Mouse (Mus musculus) frontal cortex, postnatal 36 days (tissue): ENCODE results near the gene Gm20388.

Experiments used
- DNase-seq, 2 experiments: peaks; one replicate each; pipeline ENCODE4 v3.0.0; 2022; ENCODE audit warnings: low spot score in 2 of 2

Gm20388 gene

DNA sequence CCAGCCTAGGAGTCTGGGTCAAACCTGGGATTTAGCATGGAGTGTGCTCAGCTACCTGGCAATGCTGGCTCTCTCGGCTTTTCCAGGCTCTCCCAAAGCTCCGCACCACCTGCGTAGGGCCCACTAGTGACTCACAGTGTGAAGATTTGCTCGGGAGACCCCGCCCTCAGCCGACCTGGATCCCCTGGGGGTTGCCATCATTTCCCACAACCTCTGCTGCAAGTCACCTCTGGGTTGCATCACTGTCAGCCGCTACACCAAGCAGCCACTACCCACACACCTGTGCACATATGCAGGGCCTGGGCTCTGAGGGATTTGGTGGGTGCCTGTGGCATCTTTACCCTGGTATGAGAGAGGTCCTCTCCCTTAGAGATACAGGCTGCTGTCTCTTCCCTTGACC, 557.0 kb downstream of the Gm20388 start:
- DNase-seq = no peak

DNA sequence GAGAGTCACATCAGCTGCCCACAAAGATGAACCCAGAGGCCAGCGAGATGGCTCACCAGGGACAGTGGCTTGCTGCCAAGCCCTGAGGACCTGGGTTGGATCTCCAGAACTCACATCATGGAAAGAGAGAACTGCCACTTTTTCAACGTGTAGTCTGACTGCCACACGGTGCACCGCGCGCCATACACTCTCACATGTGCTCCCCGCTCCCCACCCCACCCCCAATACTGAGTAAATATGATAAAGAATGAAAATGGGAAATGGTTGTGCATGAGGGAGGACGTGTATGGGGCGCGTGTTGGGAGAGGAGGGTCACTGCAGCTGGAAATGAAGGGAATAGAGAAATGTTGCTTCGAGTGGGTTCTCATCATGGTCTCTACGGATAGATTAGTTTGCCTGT, 559.5 kb downstream of the Gm20388 start:
- DNase-seq = no peak

DNA sequence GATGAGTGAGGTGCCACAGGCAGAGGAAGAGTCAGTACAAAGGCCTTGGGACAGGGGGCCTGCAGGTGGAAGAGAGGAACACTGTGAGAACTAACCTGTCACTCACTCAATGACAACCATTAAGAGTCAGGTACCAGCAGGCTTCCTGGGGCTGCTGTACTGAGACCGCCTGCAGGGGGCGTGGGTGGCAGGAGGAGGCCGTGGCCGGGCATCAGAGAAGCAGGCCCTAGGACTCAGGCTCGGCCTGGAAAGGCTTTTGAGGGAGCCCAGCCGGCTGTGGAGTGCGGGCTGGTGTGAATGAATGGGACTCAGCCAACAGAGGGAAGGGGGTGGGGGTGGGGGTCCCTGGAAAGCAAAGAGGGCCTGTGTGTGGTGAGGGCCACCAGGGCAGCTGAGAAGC, 560.5 kb downstream of the Gm20388 start:
- DNase-seq = no peak

DNA sequence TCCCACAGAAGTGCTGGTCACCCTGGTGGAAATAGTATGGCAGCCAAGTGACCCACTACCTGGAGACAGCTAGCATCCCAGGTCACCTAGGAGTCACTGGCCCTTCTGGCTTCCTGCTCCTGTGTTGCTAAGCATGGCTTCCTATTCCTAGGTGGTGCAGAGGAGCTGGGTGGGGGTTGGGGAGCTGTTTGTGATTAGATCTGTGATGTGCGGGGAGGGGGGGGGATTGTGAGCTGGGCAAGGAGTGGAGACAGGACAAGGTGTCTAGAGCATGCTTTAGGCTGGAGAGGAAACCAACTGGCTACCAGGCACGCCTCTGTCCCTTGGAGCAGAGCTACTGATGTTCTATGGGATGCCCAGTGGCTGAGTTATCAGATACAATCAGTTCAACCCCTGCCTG, 561.1 kb downstream of the Gm20388 start:
- no peak for DNase-seq

DNA sequence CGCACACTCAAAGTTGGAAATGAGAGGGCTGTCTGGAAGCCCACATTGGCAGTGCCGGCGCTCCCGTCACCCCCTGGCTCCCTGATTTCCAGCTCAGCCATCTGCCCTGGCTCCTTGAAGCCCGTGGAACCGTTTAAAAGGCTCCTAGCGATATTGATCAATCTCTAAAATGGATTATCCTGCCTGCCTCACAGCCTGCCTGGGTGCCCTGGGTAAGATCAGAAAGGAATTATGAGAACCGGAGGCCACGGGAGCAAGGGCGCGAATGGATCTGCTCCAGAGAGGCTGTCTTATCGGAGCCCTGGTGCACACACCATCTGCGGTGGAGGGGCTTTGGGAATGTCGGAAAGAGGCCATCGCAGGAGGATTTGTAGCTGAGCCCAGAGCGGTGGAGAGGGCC, 561.6 kb downstream of the Gm20388 start:
- DNase-seq = no peak

DNA sequence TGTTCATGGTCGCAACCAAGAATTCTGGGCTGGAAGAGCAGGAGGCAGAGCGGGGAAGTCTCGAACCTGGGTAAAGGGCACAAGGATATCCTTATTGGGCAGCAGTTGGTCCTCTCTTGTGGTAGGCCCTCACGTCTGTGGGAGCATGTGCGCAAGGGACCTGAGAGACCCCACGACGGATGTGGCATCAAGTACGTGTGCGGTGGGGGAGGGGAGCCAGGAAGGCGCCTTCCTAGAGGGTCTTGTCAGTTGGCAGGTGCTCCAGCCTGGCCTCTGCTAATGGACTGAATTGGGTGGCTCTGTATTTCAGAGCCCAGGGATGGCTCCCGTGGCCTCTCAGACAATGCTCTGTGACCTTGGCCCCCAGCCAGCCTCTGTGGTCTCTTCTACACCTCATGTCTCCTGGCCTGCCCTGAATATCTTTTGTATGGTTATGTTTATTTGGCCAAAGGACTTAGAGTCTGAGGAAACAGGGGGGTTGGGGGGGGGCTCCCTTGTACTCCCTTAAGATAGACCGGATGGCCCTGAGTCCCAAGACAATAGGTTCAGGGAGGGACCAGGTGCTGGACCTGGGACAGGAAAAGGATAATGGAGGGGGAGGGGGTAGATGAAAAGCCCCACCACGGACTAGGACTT, 563.2 kb downstream of the Gm20388 start:
- DNase-seq = no peak

DNA sequence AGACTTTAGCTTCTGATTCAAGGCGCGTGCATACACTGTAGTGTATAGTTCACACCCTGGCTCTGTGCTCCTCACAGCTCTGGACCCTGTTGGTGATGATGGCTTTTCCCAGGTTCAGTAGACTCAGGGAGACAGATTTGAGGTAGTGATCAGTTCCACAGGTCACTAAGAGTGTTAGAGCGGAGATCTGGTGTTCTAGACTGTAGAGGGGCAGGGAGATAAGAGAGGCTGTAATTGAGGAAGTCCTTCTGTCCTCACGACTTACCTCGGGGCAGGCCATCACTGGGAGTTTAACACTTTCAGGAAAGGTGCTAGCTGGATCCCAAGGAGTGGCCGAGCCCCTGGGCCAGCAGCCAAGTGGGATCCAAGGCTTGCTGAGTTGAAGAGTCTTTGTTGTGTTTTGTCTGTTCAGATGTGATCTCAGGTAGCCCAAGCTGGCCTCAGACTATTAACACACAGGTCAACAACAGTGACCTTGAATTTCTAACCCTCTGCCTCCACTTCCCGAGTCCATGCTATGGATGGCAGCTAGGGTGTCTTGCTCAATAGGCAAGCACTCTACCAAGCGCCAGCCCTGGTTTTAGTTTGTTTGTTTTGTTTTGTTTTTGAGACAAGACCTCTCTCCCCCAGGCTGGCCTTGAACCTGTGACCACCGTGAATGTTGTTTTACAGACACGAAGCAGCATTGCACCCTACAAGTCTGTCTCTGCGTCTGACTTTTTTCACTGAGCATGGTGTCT, 564.0 kb downstream of the Gm20388 start:
- DNase-seq = no peak

DNA sequence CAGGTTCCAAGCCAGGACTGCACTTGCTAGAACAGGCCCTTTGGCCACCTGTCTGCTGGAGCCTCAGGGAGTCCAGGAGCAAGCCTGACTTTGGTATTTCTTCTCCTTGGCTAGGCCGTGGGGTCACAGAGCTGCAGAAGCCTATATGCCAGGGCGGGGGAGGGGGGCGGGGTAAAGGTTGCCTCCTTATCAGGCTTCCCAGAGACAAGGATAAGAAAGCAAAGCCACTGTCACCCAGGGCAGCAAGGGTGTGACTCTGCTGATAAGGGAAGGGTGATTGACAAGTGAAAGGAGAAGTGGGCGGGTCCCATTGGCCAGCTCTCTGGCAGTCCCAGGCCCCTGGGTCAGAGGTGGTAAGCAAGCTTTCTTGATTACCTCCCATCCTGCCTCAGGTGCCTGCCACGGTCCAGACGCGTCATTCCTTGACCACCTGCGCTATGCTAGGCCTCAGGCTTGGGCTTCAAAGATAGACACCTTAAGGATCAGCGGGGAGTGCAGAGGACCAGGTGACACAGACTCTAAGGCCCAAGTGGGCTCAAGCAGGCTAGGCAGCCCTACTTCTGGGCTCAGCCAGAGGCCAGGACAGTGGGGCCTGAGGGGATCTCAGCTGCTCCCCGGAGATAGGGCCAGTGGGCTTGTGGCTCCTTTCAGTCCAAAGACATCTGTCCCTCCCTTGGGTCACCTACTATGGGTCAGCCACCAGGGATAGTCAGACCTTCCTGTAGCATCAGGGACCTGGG, 565.0 kb downstream of the Gm20388 start:
- DNase-seq = no peak

DNA sequence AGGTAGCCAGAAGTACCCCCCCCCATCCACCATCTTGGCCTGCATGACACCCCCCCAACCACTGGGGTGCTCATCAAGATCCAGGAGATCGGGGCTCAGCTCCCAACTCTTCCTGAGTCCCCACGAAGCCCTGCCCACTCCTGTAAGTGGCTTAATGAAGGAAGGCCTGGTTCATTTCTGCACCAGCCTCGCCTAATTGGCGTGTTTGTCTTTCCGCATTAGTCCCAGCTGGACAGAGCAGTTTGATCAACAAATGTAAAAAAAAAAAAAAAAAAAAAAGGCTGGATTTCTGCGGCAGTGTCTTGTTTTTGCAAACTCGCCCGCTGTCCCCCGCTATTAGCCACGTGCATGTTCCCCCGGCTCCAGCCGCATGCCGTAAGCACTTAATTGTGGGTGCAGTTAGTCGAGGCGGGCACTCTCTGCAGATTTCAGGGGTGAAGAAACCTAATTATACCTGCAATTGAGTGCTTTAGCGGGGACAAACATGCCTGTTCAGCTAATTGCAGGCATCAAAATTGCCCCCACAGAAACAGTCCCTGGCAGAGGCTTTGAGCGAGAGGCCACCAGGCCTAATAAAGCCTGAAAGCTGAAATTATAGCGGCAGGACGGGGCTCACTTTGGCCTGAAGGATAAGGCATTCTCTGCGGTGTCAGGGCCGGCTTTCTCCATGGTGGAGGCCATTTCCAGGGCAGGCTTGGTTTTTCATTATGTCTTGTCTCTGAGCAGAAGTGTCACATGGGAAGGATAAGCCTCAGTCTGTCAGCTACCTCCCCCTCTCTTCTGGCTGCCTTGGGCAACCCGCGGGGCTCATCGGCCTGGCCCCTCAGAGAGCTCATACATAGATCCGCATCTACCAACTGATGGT, 566.3 kb downstream of the Gm20388 start:
- no peak for DNase-seq

DNA sequence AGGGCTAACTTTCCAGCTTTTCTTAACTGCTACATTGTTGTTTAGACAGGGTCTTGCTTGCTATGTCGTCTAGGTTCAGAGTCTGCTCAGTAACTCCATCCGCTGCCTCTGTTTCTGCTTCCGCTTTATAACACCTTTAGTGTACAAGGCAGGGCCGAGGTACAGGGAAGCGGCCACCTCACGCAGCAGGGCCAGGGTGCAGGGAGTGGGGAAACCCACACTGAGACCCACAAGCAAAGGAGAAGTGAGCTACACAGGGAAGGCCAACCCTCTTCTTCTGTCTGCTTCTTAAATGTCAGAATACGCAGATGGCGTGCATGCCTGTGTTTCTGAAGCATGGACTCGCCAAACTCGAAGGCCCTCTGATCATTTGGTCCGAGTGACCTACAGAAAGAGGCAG, 568.1 kb downstream of the Gm20388 start:
- DNase-seq = no peak

DNA sequence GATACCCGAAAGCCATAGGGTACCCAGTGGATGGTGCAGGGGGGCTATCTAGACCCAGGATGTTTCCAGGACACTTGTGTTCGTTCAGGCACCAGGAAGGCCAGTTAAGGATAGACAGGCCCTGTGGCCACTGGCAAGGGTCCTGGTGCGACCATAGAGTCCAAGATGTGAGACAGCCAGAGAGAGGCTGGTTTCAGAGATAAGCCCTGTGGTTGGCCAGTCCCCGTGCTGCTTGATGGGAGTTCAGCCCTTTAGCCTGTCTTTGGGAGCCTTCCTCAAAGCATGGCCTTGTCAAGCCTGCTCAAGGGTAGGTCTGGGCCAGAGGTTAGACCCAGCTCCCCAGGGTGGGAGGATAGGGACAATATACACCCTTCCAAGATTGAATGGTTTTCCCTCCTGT, 569.0 kb downstream of the Gm20388 start:
- no peak for DNase-seq

DNA sequence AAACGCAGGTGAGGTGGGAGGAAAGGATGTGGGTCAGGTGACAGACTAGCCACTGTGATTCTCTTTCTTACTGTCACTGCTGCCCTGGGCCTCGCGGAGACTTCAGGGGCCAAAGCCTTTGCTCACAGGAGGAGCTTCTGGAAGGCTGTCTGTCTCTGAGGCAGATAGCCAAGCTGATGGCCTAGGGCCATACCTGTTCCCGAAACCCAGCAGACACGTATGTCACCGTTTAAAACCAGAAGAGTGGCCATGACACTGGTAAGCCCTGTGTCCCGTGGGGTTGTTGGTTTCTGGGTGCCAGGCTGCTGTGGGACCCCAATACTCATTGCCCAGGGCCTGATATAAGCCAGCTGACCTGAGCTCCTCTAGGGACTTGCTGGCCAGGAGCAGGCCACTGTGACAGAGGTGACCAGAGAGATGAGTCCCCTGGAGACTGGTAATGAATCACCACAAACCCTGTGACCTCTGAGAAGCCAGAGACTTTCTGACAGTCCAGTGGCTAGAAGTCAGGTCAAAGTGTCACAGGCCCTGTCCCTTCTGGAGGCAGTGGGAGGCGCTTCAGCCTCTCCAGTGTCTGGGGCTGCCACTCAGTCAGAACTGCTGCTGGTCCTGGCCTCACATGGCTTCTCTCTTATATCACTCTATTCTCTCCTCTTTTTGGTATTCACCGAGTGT, 571.5 kb downstream of the Gm20388 start:
- DNase-seq = no peak

DNA sequence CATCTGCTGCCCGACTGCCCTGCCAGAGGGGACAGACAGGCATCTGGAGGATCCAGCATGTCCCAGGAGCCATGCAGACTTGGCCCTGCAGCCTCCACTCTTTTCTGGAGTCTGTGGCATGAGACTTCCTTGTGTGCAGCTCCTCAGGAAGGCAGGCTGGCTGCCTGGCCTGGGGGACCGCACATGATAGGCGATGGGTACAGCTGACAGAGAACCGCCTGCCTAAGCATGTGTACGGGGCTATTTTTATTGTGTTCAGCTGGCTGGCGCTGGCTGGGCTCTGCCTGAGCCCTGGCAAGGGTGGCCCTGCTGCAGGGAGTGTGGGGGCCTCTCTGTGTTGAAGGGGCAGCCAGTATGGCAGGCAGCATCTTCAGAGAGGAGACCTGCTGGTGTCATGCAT, 573.8 kb downstream of the Gm20388 start:
- DNase-seq = peak in 1 of 2 experiments; percentile 70

DNA sequence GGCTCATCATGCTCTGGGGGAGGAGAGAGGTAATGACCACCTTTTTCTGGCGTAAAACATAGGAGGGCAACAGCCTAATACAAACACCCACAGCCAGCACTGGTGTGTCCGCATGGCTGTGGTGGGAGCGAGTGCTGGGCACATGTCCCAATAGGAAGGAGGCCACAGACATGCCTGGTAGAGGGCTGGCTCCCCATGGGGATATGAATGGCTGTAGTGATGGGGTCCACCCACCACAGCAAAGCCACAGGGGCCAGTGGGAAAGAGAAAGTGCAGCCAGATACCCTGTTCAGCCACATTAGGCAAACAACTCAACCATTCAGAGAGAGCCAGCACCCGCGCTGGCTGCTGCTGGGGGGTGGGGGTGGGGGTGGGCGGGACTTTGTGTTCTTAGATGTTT, 574.5 kb downstream of the Gm20388 start:
- DNase-seq = no peak

DNA sequence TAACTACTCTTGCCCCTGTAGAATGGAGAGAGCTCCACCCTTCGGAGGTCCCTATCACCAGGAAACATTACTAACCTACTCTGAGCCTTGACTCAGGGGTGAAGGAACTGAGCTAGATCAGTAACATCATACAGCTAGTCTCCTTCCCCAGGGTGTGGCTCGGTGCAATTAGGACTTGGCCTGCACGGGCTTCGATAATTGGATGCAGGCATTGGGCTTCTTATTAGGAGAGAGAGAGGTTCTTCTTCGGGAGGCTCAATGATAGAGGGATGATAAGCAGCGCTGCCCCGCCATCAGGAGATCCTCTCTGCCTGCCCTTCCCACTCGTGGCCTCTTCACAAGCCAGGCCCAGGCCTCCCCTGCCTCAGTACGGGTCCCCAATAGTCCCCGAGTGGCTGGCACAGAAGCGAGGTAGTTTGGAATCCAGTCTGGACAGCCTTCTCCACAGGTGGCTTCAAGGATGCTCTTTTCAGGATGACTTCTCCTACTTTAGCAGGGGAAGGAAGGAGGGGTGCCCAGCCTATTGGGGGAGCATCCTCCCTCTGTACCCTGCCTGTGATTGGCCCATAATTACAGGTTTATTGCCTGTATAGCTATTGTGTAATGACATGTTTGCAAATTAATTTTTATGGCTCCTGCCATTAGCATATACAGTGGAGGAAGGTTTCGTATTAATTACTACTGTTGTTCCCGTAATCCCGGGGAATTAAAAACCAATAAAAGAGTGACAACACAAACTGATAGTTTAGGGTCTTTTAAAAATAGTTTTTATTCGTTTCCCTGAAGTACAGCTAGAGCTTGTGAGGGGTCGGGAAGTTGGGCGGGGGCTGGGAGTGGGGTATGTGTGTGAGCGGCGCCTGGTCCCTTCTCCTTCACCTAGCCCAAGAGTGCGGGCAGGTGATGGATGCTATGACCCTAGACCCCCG, 575.2 kb downstream of the Gm20388 start:
- DNase-seq = no peak

DNA sequence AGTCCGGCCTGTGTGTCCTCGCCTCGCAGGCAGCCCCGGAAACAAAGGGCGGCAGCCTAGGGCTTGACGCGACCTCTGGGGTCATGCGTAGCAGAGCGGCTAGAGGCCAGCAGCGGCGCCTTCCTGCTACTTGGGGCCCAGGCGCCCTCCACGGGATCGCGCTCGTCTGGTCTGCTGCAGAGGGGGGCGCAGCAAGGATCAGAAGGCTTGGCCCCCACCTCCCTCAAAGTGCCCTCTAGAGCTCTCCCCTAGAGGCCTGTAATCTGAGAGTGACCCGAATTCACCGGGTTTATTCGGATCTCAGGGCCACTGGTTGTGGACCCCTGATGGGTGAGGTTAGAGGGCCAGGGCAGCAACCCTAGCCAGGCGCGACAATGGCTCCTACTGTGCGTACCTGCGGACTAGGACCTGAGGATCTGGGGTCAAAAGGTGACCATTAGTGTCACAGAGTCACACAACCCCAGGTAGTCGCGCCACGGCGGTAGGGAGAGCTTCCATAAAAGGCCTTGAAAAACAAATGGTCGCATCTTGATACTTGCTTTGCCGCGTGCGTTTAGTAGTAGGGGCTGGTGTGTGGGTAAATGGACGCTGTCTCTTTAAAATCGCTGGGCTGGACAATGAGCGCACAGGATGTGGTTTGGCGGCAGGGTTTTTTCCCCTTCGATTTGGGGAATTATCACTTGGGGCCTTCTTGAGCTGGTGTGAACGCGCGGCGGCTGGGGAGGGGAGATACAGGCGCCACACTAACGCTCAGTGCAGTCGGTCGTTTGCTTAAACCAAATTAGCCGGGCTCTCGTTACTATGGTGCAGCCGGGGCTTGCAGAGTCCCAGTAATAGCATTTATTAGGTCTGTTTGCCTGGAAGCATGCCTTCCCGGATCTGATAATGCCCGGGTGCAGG, 576.1 kb downstream of the Gm20388 start:
- DNase-seq = peak; percentile 60 to 66

DNA sequence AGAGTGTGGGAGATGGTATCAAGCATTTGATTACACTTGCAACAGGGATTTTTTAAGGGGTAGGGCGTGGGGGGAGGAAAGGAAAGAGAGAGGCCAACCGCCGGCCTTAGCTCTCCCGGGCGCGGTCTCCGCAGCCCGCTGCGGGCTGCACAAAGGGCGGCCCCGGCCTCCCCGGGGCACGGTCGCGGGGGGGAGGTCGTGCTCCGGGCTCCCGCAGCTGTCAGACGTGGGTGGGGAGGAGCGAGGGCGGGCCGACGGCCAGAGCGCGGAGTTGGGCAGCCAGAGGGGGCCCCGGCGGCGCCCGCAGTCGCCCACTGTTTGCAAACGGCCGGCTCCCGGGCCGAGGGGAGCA, 576.7 kb downstream of the Gm20388 start:
- DNase-seq = no peak

DNA sequence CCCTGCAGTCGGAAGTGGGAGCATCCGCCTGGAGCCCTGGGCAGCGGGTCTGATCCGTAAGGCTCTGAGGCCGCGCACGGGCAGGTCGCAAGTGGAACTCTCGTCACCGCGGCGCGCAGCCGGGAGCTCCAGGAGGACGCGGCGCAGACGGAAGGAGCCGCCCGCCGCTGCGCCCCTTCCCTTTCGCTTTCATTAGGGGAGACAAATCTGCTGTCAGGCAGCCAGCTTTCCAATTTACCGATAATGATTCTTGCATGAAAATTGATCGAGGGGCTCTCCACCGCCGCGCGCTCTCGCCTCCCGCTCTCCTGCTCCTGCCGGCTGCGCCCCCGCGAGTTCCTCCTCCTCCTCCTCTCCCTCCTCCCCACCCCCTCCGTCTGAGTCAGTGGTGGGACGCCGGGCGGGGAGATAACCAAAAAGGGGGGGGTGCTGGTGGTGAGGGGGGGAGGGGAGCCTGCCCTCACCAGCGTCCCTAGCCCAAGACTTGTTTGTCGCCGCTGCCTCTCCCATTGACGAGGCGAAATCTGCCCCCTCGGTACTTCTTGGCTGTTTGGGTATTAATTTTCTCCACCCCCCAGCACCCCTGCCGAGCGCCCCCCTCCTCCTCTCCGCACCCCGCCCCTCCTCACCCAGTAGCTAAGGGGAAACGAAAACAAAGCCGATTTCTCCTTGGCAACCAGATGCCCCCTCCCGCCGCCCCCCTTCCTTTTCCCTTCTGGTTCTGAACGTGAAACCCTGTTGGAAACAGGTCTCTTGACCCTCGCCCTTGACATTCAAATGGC, 577.3 kb downstream of the Gm20388 start:
- peak; percentile 68 for DNase-seq
